Mouse (Mus musculus): ENCODE results near the gene Catip. TPM values are rescaled to one million over a fixed set of nuclear protein-coding genes. Genes with fewer than 3 reads are reported as not detected.
A peak's percentile ranks its signal among the peaks of the same experiment; 100 is the strongest.

The Catip gene
- polyA plus RNA-seq, 1 experiment from 2014 or later = 1.1 TPM

DNA sequence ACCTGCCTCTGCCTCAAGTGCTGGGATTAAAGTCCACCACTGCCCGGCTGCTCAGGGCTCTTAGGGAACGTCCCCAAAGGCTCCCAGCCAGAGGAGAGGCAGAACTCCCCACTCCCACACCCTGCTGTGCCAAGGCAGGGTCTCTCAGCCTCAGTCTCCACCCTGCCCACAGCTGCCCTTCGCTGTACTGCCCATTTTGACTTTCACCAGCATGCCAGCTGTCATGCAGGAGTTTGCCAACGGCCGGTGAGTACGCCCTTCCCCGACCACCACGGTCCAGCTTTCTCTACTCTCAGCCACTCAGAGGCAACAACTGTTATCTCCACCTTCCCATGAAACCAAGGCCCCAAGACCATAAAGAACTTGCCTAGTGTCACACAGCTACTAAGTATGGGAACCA lies 22.6 kb downstream of the Catip start:
- no peak overlapping the region for H3K4me3 ChIP-seq (ENCODE audit: low read depth, low read length)
- DNase-seq (ENCODE audit: low spot score) (no peak), ATAC-seq (ENCODE audit: low FRiP score) (no peak)
- 93% methylated on average over 8 of the region's 8 CpGs for WGBS
- no peaks in the 10 kb centered on the region for H3K36me3 ChIP-seq (ENCODE audit: control insufficient read depth, insufficient read depth, low read length)
- no peaks in the 10 kb centered on the region for H3K4me1 ChIP-seq (replicated peaks; ENCODE audit: control insufficient read depth, insufficient read depth, low read length)
- H3K9ac ChIP-seq (ENCODE audit: low read depth, low read length) = no peak overlapping the region
- no peaks in the 10 kb centered on the region for H3K27me3 ChIP-seq (ENCODE audit: control insufficient read depth, insufficient read depth, low read length)
- no peaks in the 10 kb centered on the region for H3K9me3 ChIP-seq (ENCODE audit: control insufficient read depth, low read length)
- H3K27ac ChIP-seq (ENCODE audit: low read depth, low read length) = no peak overlapping the region
- no peak overlapping the region for H3K4me2 ChIP-seq (replicated peaks; ENCODE audit: low read depth, low read length)

DNA sequence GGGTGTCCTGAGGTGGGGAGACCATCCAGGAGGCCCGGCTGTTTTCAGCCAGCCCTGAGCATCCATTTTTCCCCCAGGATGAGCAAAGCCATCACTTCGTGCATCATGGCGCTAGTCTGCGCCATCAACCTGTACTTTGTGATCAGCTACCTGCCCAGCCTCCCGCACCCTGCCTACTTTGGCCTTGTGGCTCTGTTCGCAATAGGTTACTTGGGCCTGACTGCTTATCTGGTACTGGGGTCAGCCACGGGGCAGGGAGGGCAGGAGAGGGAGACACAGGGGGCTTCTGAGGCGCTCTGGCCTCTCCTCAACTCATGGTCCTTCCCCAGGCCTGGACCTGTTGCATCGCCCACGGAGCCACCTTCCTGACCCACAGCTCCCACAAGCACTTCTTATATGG lies 23.2 kb downstream of the Catip start:
- Histone ChIP-seq H3K27ac (ENCODE audit: low read depth, low read length) (no peak overlapping the region), H3K9ac (ENCODE audit: low read depth, low read length) (no peak overlapping the region), H3K4me2 (replicated peaks; ENCODE audit: low read depth, low read length) (no peak overlapping the region), H3K9me3 (ENCODE audit: control insufficient read depth, low read length) (no peaks in the 10 kb centered on the region), H3K4me1 (replicated peaks; ENCODE audit: control insufficient read depth, insufficient read depth, low read length) (peaks cover under 1% of the 10 kb centered on the region; the same call in 1 of the 2 replicates), H3K36me3 (ENCODE audit: control insufficient read depth, insufficient read depth, low read length) (no peaks in the 10 kb centered on the region), H3K4me3 (ENCODE audit: low read depth, low read length) (no peak overlapping the region), H3K27me3 (ENCODE audit: control insufficient read depth, insufficient read depth, low read length) (no peaks in the 10 kb centered on the region)
- DNase-seq (ENCODE audit: low spot score) (no peak), ATAC-seq (ENCODE audit: low FRiP score) (no peak)
- 93% methylated on average over 10 of the region's 10 CpGs for WGBS

DNA sequence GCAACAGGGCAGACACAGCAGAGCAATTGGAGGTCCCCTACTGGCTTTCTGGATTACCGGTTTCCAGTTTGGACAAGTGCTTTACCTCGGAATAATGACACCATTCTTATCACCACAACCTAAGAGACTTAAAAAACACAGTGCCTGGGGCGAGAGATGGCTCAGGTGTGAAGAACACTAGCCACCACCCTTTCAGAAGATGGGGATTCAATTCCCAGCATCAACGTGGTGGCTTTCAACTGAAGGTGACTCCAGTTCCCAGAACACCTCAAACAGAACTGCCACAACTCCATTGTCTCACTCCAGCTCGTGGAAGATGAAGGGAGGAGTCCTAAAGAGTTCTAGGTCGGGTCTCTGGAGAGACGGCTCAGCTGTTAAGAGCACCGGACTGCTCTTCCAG lies 23.6 kb downstream of the Catip start:
- Histone ChIP-seq H3K4me2 (replicated peaks; ENCODE audit: low read depth, low read length) (no peak overlapping the region), H3K27ac (ENCODE audit: low read depth, low read length) (no peak overlapping the region), H3K9me3 (ENCODE audit: control insufficient read depth, low read length) (no peaks in the 10 kb centered on the region), H3K27me3 (ENCODE audit: control insufficient read depth, insufficient read depth, low read length) (no peaks in the 10 kb centered on the region; the same call in 1 of the 2 replicates), H3K4me1 (replicated peaks; ENCODE audit: control insufficient read depth, insufficient read depth, low read length) (peaks cover 3% of the 10 kb centered on the region; the same call in 1 of the 2 replicates), H3K36me3 (ENCODE audit: control insufficient read depth, insufficient read depth, low read length) (no peaks in the 10 kb centered on the region), H3K4me3 (ENCODE audit: low read depth, low read length) (no peak overlapping the region), H3K9ac (ENCODE audit: low read depth, low read length) (no peak overlapping the region)
- DNase-seq (ENCODE audit: low spot score) = no peak
- no peak for ATAC-seq (ENCODE audit: low FRiP score)
- WGBS = 86% methylated on average over 8 of the region's 8 CpGs

DNA sequence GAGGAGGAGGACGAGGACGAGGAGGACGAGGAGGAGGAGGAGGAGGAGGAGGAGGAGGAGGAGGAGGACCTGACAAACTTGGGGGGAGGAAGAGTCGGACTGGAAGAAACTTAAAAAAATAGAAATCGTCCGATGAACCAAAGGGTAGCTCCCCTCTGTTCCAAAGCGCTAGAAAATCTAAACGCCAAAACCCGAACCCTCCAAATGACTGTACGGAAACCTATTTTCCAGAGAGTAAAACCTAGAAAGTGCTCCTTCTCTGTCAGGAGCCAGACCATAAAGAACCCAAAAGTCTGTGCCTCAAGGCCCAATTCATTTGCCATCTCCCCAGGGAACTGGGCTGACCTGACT lies 24.4 kb downstream of the Catip start:
- no peak for ATAC-seq (ENCODE audit: low FRiP score)
- Histone ChIP-seq H3K4me1 (replicated peaks; ENCODE audit: control insufficient read depth, insufficient read depth, low read length) (peaks cover 3% of the 10 kb centered on the region; the same call in 1 of the 2 replicates), H3K27ac (ENCODE audit: low read depth, low read length) (peak overlapping the region; percentile 84), H3K36me3 (ENCODE audit: control insufficient read depth, insufficient read depth, low read length) (no peaks in the 10 kb centered on the region), H3K27me3 (ENCODE audit: control insufficient read depth, insufficient read depth, low read length) (no peaks in the 10 kb centered on the region; the same call in 1 of the 2 replicates), H3K9ac (ENCODE audit: low read depth, low read length) (peak overlapping the region; percentile 65), H3K4me2 (replicated peaks; ENCODE audit: low read depth, low read length) (peak overlapping the region; percentile 57), H3K4me3 (ENCODE audit: low read depth, low read length) (peak overlapping the region; percentile 52), H3K9me3 (ENCODE audit: control insufficient read depth, low read length) (no peaks in the 10 kb centered on the region)
- DNase-seq (ENCODE audit: low spot score) = no peak
- 57% methylated on average over 7 of the region's 10 CpGs for WGBS

DNA sequence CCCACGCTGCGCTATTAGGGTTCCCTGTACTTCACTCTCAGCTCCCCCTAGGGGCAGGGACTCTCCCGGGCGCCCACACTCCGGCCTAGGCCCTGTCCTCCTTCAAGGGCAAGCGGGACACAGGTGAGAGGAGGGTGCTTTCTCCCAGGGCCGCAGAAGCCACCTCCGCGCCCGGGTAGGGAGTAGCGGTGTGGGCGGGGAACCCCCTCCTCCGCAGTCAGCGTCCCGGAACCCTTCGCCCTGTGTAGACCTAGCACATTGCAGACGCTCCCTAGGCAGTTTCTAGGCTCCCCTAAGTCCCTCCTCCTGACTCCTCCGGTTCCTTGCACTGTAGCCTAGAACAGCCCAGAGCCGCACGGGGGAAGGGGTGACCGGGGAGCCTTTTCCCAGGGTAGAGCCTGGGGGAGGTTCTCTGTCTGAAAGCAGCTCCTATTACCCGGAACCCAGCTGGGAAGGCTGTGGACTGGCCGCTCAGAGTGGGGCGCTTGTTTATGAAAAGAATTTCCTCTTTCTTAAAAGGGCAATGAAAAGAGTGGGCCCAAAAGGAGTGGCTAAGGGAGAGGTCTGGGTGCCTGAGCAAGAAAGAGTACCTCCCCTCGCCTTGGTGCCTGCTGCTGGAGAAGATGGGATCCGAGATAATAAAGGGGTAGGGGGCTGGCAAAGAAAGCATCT lies 24.9 kb downstream of the Catip start:
- H3K4me2 ChIP-seq (replicated peaks; ENCODE audit: low read depth, low read length) = peak overlapping the region; percentile 57
- H3K9ac ChIP-seq (ENCODE audit: low read depth, low read length) = peak overlapping the region; percentile 65
- ATAC-seq (ENCODE audit: low FRiP score) (peak; percentile 86), DNase-seq (ENCODE audit: low spot score) (peak; percentile 97)
- WGBS = under 1% methylated on average over 26 of the region's 26 CpGs
- H3K36me3 ChIP-seq (ENCODE audit: control insufficient read depth, insufficient read depth, low read length) = no peaks in the 10 kb centered on the region
- peaks cover 3% of the 10 kb centered on the region; the same call in 1 of the 2 replicates for H3K4me1 ChIP-seq (replicated peaks; ENCODE audit: control insufficient read depth, insufficient read depth, low read length)
- H3K4me3 ChIP-seq (ENCODE audit: low read depth, low read length) = peak overlapping the region; percentile 52
- H3K27me3 ChIP-seq (ENCODE audit: control insufficient read depth, insufficient read depth, low read length) = no peaks in the 10 kb centered on the region; the same call in 1 of the 2 replicates
- H3K9me3 ChIP-seq (ENCODE audit: control insufficient read depth, low read length) = no peaks in the 10 kb centered on the region
- H3K27ac ChIP-seq (ENCODE audit: low read depth, low read length) = peak overlapping the region; percentile 84

- Histone ChIP-seq H3K4me3 (ENCODE audit: low read depth, low read length) (peak overlapping the region; percentile 52), H3K27me3 (ENCODE audit: control insufficient read depth, insufficient read depth, low read length) (no peaks in the 10 kb centered on the region; the same call in 1 of the 2 replicates), H3K9ac (ENCODE audit: low read depth, low read length) (no peak overlapping the region), H3K36me3 (ENCODE audit: control insufficient read depth, insufficient read depth, low read length) (no peaks in the 10 kb centered on the region), H3K9me3 (ENCODE audit: control insufficient read depth, low read length) (no peaks in the 10 kb centered on the region), H3K4me1 (replicated peaks; ENCODE audit: control insufficient read depth, insufficient read depth, low read length) (peaks cover 3% of the 10 kb centered on the region), H3K27ac (ENCODE audit: low read depth, low read length) (peak overlapping the region; percentile 84; the same call in 1 of the 2 replicates), H3K4me2 (replicated peaks; ENCODE audit: low read depth, low read length) (0 out of 2 replicates have a peak overlapping the region, but pooled peaks have one; percentile 57)
- 50% methylated on average over 15 of the region's 15 CpGs for WGBS
- peak; percentile 35 for DNase-seq (ENCODE audit: low spot score)
- ATAC-seq (ENCODE audit: low FRiP score) = no peak
These were observed 25.6 kb downstream of the Catip start for GRCm38 (mm10) chr1:74387386-74387988.

GRCm38 (mm10) chr1:74388398-74388920 lies 26.6 kb downstream of the Catip start:
- Histone ChIP-seq H3K36me3 (ENCODE audit: control insufficient read depth, insufficient read depth, low read length) (no peaks in the 10 kb centered on the region), H3K27ac (ENCODE audit: low read depth, low read length) (no peak overlapping the region), H3K27me3 (ENCODE audit: control insufficient read depth, insufficient read depth, low read length) (no peaks in the 10 kb centered on the region; the same call in 1 of the 2 replicates), H3K4me2 (replicated peaks; ENCODE audit: low read depth, low read length) (no peak overlapping the region), H3K9me3 (ENCODE audit: control insufficient read depth, low read length) (no peaks in the 10 kb centered on the region), H3K4me3 (ENCODE audit: low read depth, low read length) (no peak overlapping the region), H3K4me1 (replicated peaks; ENCODE audit: control insufficient read depth, insufficient read depth, low read length) (peaks cover 6% of the 10 kb centered on the region), H3K9ac (ENCODE audit: low read depth, low read length) (no peak overlapping the region)
- no peak for ATAC-seq (ENCODE audit: low FRiP score)
- 77% methylated on average over 7 of the region's 7 CpGs for WGBS
- no peak for DNase-seq (ENCODE audit: low spot score)

GRCm38 (mm10) chr1:74389831-74390286 lies 28.0 kb downstream of the Catip start:
- H3K27me3 ChIP-seq (ENCODE audit: control insufficient read depth, insufficient read depth, low read length) = no peaks in the 10 kb centered on the region; the same call in 1 of the 2 replicates
- peak; percentile 29 for DNase-seq (ENCODE audit: low spot score)
- 3% methylated on average over 29 of the region's 29 CpGs for WGBS
- H3K4me2 ChIP-seq (replicated peaks; ENCODE audit: low read depth, low read length) = peak overlapping the region; percentile 35
- H3K36me3 ChIP-seq (ENCODE audit: control insufficient read depth, insufficient read depth, low read length) = peaks cover 2% of the 10 kb centered on the region; the same call in 1 of the 2 replicates
- no peak for ATAC-seq (ENCODE audit: low FRiP score)
- peak overlapping the region; percentile 12; the same call in 1 of the 2 replicates for H3K4me3 ChIP-seq (ENCODE audit: low read depth, low read length)
- H3K9ac ChIP-seq (ENCODE audit: low read depth, low read length) = no peak overlapping the region
- H3K9me3 ChIP-seq (ENCODE audit: control insufficient read depth, low read length) = no peaks in the 10 kb centered on the region
- H3K27ac ChIP-seq (ENCODE audit: low read depth, low read length) = no peak overlapping the region
- peaks cover 6% of the 10 kb centered on the region for H3K4me1 ChIP-seq (replicated peaks; ENCODE audit: control insufficient read depth, insufficient read depth, low read length)
